In the genomic region with DNA sequence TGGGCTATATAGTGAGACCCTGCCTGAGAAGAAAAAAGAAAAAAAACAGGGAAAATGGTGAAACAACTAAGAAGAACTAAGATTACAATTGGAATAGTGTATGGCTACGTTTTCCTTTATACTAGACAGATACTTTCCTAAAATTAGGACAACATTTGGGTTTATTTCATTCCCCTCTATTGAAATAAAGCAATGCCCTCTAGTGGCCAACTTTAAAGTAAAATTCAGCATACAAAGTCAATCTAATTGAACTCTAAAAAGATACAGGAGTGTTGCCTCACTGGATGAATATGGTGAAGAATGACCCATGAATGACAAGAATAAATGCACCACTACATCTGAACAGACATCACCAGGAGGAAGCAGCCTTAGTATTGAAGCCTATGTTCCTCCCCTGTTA, we compare ENCODE assay signal across 14 mouse cellular contexts.
A peak's percentile ranks its signal among the peaks of the same experiment; 100 is the strongest.
DNase-seq lines count a peak whose midpoint lies in the region; ATAC-seq and TF ChIP-seq lines count a peak whose summit lies in the region.
"Had no signal": no experiment of that assay in that cellular context is flagged by ENCODE, and none has a peak within 500 bp of the region (broad histone marks: within the 10 kb centered on the region; RNA-seq: fewer than 3 reads in every experiment).

No protein-coding gene starts in this region.

- ATAC-seq in embryonic facial prominence, embryonic 11.5 days (replicated peaks; ENCODE audit: insufficient number of reproducible peaks, low FRiP score, low TSS enrichment, low read depth) = 0 out of 2 replicates have a peak, but pooled peaks have one; percentile 29
- peak; percentile 45; the same call in 1 of the 2 replicates for ATAC-seq in forebrain, postnatal 0 days
- no peak for ATAC-seq in erythroid progenitor cell, adult 5-6 weeks (replicated peaks; ENCODE audit: low FRiP score, poor library complexity, severe bottlenecking)

- no peaks in the 10 kb centered on the region for H3K4me1 ChIP-seq in embryonic facial prominence, embryonic 11.5 days (ENCODE audit: control insufficient read depth, insufficient read depth, low read length)
- H3K4me1 ChIP-seq in embryonic facial prominence, embryonic 10.5 days = no peaks in the 10 kb centered on the region
- H3K4me1 ChIP-seq in forebrain, postnatal 0 days (ENCODE audit: insufficient read depth) = no peaks in the 10 kb centered on the region
- H3K4me1 ChIP-seq: heart, embryonic 15.5 days; limb, embryonic 12.5 days; neural tube, embryonic 13.5 days had no signal

- WGBS in embryonic facial prominence, embryonic 11.5 days = 28% methylated on average over 1 of the region's 1 CpGs
- WGBS in embryonic facial prominence, embryonic 10.5 days = 35% methylated on average over 1 of the region's 1 CpGs
- WGBS in forebrain, postnatal 0 days = 9% methylated on average over 1 of the region's 1 CpGs

- no peak overlapping the region for H3K4me2 ChIP-seq in embryonic facial prominence, embryonic 11.5 days (ENCODE audit: low read depth, low read length)
- no peak overlapping the region for H3K4me2 ChIP-seq in forebrain, postnatal 0 days (ENCODE audit: low read depth)
- H3K4me2 ChIP-seq: heart, embryonic 15.5 days; limb, embryonic 12.5 days; neural tube, embryonic 13.5 days had no signal

- no peaks in the 10 kb centered on the region for H3K27me3 ChIP-seq in embryonic facial prominence, embryonic 11.5 days (ENCODE audit: control insufficient read depth, insufficient read depth, low read length)
- H3K27me3 ChIP-seq in embryonic facial prominence, embryonic 10.5 days (replicated peaks; ENCODE audit: low read depth, poor library complexity, severe bottlenecking) = no peaks in the 10 kb centered on the region
- H3K27me3 ChIP-seq in forebrain, postnatal 0 days (ENCODE audit: insufficient read depth, low read length) = no peaks in the 10 kb centered on the region
- H3K27me3 ChIP-seq: heart, embryonic 15.5 days; limb, embryonic 12.5 days; neural tube, embryonic 13.5 days had no signal

- H3K4me3 ChIP-seq in embryonic facial prominence, embryonic 11.5 days (ENCODE audit: low read depth, low read length) = no peak overlapping the region
- H3K4me3 ChIP-seq in embryonic facial prominence, embryonic 10.5 days = no peak overlapping the region
- H3K4me3 ChIP-seq in forebrain, postnatal 0 days (ENCODE audit: low read depth, low read length) = no peak overlapping the region
- H3K4me3 ChIP-seq: heart, embryonic 15.5 days; limb, embryonic 12.5 days; neural tube, embryonic 13.5 days had no signal

- TF ChIP-seq CTCF in forebrain, postnatal 0 days (IDR thresholded peaks at IDR 0.05; ENCODE audit: low read depth) = peak; percentile 68

- no peaks in the 10 kb centered on the region for H3K9me3 ChIP-seq in embryonic facial prominence, embryonic 11.5 days (replicated peaks; ENCODE audit: control insufficient read depth, low read length)
- H3K9me3 ChIP-seq in embryonic facial prominence, embryonic 10.5 days = no peaks in the 10 kb centered on the region
- no peaks in the 10 kb centered on the region for H3K9me3 ChIP-seq in forebrain, postnatal 0 days (ENCODE audit: low read length)
- H3K9me3 ChIP-seq: heart, embryonic 15.5 days; limb, embryonic 12.5 days; neural tube, embryonic 13.5 days had no signal

- H3K36me3 ChIP-seq in embryonic facial prominence, embryonic 11.5 days (replicated peaks; ENCODE audit: control insufficient read depth, insufficient read depth, low read depth, low read length) = no peaks in the 10 kb centered on the region
- no peaks in the 10 kb centered on the region for H3K36me3 ChIP-seq in embryonic facial prominence, embryonic 10.5 days (replicated peaks)
- H3K36me3 ChIP-seq in forebrain, postnatal 0 days (ENCODE audit: insufficient read depth) = no peaks in the 10 kb centered on the region
- H3K36me3 ChIP-seq: heart, embryonic 15.5 days; limb, embryonic 12.5 days; neural tube, embryonic 13.5 days had no signal

- peak; percentile 74 for DNase-seq in embryonic facial prominence, embryonic 11.5 days (ENCODE audit: low spot score)
- no peak for DNase-seq in embryonic facial prominence, embryonic 10.5 days (ENCODE audit: low spot score)
- peak; percentile 20 for DNase-seq in layer of hippocampus, adult 9-10 months (ENCODE audit: low spot score)
- DNase-seq in layer of hippocampus, postnatal 25 days (ENCODE audit: extremely low spot score in 1 of 2, low spot score in 1 of 2) = no peak
- peak; percentile 20 for DNase-seq in Muller cell, postnatal 12 days (ENCODE audit: inconsistent ontology term)
- DNase-seq in forebrain, postnatal 0 days = peak; percentile 70
- DNase-seq in cerebellum, postnatal 36 days = no peak
- DNase-seq: cerebellum, adult 8-10 months; kidney, postnatal 10 days; lung, postnatal 36 days had no signal

- no peak overlapping the region for H3K9ac ChIP-seq in embryonic facial prominence, embryonic 11.5 days (replicated peaks; ENCODE audit: low read length)
- no peak overlapping the region for H3K9ac ChIP-seq in forebrain, postnatal 0 days
- H3K9ac ChIP-seq: heart, embryonic 15.5 days; limb, embryonic 12.5 days; neural tube, embryonic 13.5 days had no signal

- no peak overlapping the region for H3K27ac ChIP-seq in embryonic facial prominence, embryonic 11.5 days (replicated peaks; ENCODE audit: low read depth, low read length)
- H3K27ac ChIP-seq in embryonic facial prominence, embryonic 10.5 days (replicated peaks) = no peak overlapping the region
- no peak overlapping the region for H3K27ac ChIP-seq in forebrain, postnatal 0 days (ENCODE audit: low read depth, low read length)
- H3K27ac ChIP-seq: heart, embryonic 15.5 days; limb, embryonic 12.5 days; neural tube, embryonic 13.5 days had no signal

Comparison
In these comparisons a context has a peak if more than half of its experiments do, and no peak if none do; other contexts are left out.
1. DNase-seq: peak in embryonic facial prominence, embryonic 11.5 days (single experiment), layer of hippocampus, adult 9-10 months (single experiment), Muller cell, postnatal 12 days (single experiment) and forebrain, postnatal 0 days (single experiment); none in embryonic facial prominence, embryonic 10.5 days (single experiment), layer of hippocampus, postnatal 25 days (0 of 2) and cerebellum, postnatal 36 days (0 of 2).